14 mouse cellular contexts compared by ENCODE assay signal in the genomic region with DNA sequence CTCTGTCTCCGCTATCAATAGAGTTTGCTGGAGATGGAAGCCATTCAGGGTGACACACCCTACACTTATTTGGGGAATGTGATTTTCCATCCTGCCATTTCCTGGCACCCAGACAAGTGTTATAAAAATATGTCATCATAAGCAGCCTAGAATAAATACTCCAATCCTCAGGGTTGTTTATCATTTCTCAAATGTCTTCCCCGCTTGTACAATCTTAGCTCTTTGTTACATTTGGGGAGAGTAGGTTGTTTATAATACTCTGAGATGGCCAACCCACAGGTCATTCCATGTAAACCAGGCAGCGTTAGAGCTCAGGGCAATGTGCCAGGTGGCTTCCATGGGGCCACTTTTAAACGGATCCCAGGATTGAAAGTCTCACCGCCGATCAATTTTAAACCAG.
DNase-seq lines count a peak whose midpoint lies in the region; ATAC-seq and TF ChIP-seq lines count a peak whose summit lies in the region.
"Had no signal": no experiment of that assay in that cellular context is flagged by ENCODE, and none has a peak within 500 bp of the region (broad histone marks: within the 10 kb centered on the region; RNA-seq: fewer than 3 reads in every experiment).

No protein-coding gene starts in this region.

- no peaks in the 10 kb centered on the region for H3K9me3 ChIP-seq in limb, embryonic 14.5 days (ENCODE audit: control insufficient read depth, low read length)
- H3K9me3 ChIP-seq in limb, embryonic 10.5 days (replicated peaks) = no peaks in the 10 kb centered on the region
- no peaks in the 10 kb centered on the region for H3K9me3 ChIP-seq in lung, embryonic 15.5 days
- H3K9me3 ChIP-seq: hindbrain, embryonic 10.5 days; limb, embryonic 12.5 days; neural tube, embryonic 13.5 days had no signal

- no peak overlapping the region for H3K4me2 ChIP-seq in limb, embryonic 14.5 days (replicated peaks; ENCODE audit: low read depth, low read length, severe bottlenecking)
- H3K4me2 ChIP-seq in lung, embryonic 15.5 days = peak overlapping the region; percentile 7; the same call in 1 of the 2 replicates
- H3K4me2 ChIP-seq: limb, embryonic 12.5 days; neural tube, embryonic 13.5 days had no signal

- no peak overlapping the region for H3K27ac ChIP-seq in limb, embryonic 14.5 days (replicated peaks; ENCODE audit: low read depth, low read length)
- H3K27ac ChIP-seq in limb, embryonic 10.5 days = no peak overlapping the region
- H3K27ac ChIP-seq in lung, embryonic 15.5 days = peak overlapping the region; percentile 44; the same call in 1 of the 2 replicates
- H3K27ac ChIP-seq: hindbrain, embryonic 10.5 days; layer of hippocampus, adult 2 months; limb, embryonic 12.5 days; neural tube, embryonic 13.5 days had no signal

- peak; percentile 60 for DNase-seq in heart, adult 11 months
- no peak for DNase-seq in heart, adult 8-10 months (ENCODE audit: low spot score)
- peak; percentile 43 for DNase-seq in limb, embryonic 14.5 days (ENCODE audit: low spot score)
- no peak for DNase-seq in limb, embryonic 10.5 days (ENCODE audit: low spot score)
- peak; percentile 13 for DNase-seq in telencephalon, adult 2 months (ENCODE audit: low read depth, low spot score)
- DNase-seq in testis, postnatal 10 days (ENCODE audit: low spot score) = no peak
- DNase-seq in left cerebral cortex, adult 9 months (ENCODE audit: low spot score in 2 of 2) = no peak
- DNase-seq: thymus, postnatal 14 days had no signal

- no peak overlapping the region for H3K9ac ChIP-seq in limb, embryonic 14.5 days (ENCODE audit: low read depth, low read length, severe bottlenecking)
- no peak overlapping the region for H3K9ac ChIP-seq in lung, embryonic 15.5 days
- H3K9ac ChIP-seq: limb, embryonic 12.5 days; neural tube, embryonic 13.5 days had no signal

- H3K36me3 ChIP-seq in limb, embryonic 14.5 days (ENCODE audit: control insufficient read depth, insufficient read depth, low read length) = no peaks in the 10 kb centered on the region
- no peaks in the 10 kb centered on the region for H3K36me3 ChIP-seq in limb, embryonic 10.5 days
- no peaks in the 10 kb centered on the region for H3K36me3 ChIP-seq in lung, embryonic 15.5 days
- H3K36me3 ChIP-seq: hindbrain, embryonic 10.5 days; limb, embryonic 12.5 days; neural tube, embryonic 13.5 days had no signal

- H3K27me3 ChIP-seq in limb, embryonic 14.5 days (ENCODE audit: control insufficient read depth, insufficient read depth, low read length) = no peaks in the 10 kb centered on the region
- no peaks in the 10 kb centered on the region for H3K27me3 ChIP-seq in limb, embryonic 10.5 days (ENCODE audit: low read depth, poor library complexity, severe bottlenecking)
- no peaks in the 10 kb centered on the region for H3K27me3 ChIP-seq in lung, embryonic 15.5 days
- H3K27me3 ChIP-seq: limb, embryonic 12.5 days; neural tube, embryonic 13.5 days had no signal

- no peak for ATAC-seq in limb, embryonic 14.5 days (ENCODE audit: low FRiP score, low read depth)
- ATAC-seq in lung, embryonic 15.5 days (ENCODE audit: borderline replicate concordance, extremely low read depth, low FRiP score, low TSS enrichment) = peak; percentile 81

- TF ChIP-seq POLR2A in limb, embryonic 14.5 days (IDR thresholded peaks at IDR 0.05; ENCODE audit: borderline replicate concordance, extremely low read depth, insufficient read depth, insufficient read length) = no peak

- WGBS in limb, embryonic 14.5 days = 68% methylated on average over 6 of the region's 6 CpGs
- WGBS in limb, embryonic 10.5 days = 87% methylated on average over 6 of the region's 6 CpGs
- WGBS in lung, embryonic 15.5 days = 28% methylated on average over 6 of the region's 6 CpGs

- H3K4me3 ChIP-seq in limb, embryonic 14.5 days (replicated peaks; ENCODE audit: low read length) = no peak overlapping the region
- no peak overlapping the region for H3K4me3 ChIP-seq in limb, embryonic 10.5 days
- no peak overlapping the region for H3K4me3 ChIP-seq in lung, embryonic 15.5 days
- H3K4me3 ChIP-seq: erythroblast, embryonic 14.5 days; hindbrain, embryonic 10.5 days; layer of hippocampus, adult 2 months; limb, embryonic 12.5 days; neural tube, embryonic 13.5 days had no signal

- H3K4me1 ChIP-seq in limb, embryonic 14.5 days (ENCODE audit: control insufficient read depth, insufficient read depth, low read length) = peaks cover 15% of the 10 kb centered on the region; the same call in 1 of the 2 replicates
- peaks cover 29% of the 10 kb centered on the region for H3K4me1 ChIP-seq in limb, embryonic 10.5 days
- H3K4me1 ChIP-seq in lung, embryonic 15.5 days = peaks cover 16% of the 10 kb centered on the region; the same call in 1 of the 2 replicates
- H3K4me1 ChIP-seq: hindbrain, embryonic 10.5 days; neural tube, embryonic 13.5 days had no signal

Comparison
In these comparisons a context has a peak if more than half of its experiments do, and no peak if none do; other contexts are left out.
1. DNase-seq: peak in heart, adult 11 months (single experiment), limb, embryonic 14.5 days (single experiment) and telencephalon, adult 2 months (single experiment); none in heart, adult 8-10 months (single experiment), limb, embryonic 10.5 days (single experiment), testis, postnatal 10 days (single experiment) and left cerebral cortex, adult 9 months (0 of 2).